Comparison of ENCODE assay signal across 21 mouse cellular contexts in genomic region chr2:109262779-109263178, GRCm38 (mm10).
"Had no signal": no experiment of that assay in that cellular context is flagged by ENCODE, and none has a peak within 500 bp of the region (broad histone marks: within the 10 kb centered on the region; RNA-seq: fewer than 3 reads in every experiment).

No protein-coding gene starts in this region.

- DNase-seq: lung, adult 2 months; lung, postnatal 14 days; lung, postnatal 36 days; midbrain, embryonic 14.5 days; retina, postnatal 1 day; right cerebral cortex, adult 18-20 months; right cerebral cortex, postnatal 25 days; right cerebral cortex, postnatal 4 days; spleen, adult 18-20 months; thymus, adult 18-20 months; thymus, postnatal 14 days; thymus, postnatal 36 days had no signal

- H3K27ac ChIP-seq: lung, embryonic 15.5 days; macrophage; midbrain, embryonic 10.5 days; midbrain, embryonic 12.5 days; neural tube, embryonic 13.5 days; neural tube, embryonic 15.5 days had no signal

- H3K4me2 ChIP-seq: lung, embryonic 15.5 days; midbrain, embryonic 12.5 days; neural tube, embryonic 13.5 days; neural tube, embryonic 15.5 days had no signal

- H3K27me3 ChIP-seq: lung, embryonic 15.5 days; midbrain, embryonic 12.5 days; neural tube, embryonic 13.5 days; neural tube, embryonic 15.5 days had no signal

- H3K4me1 ChIP-seq: lung, embryonic 15.5 days; midbrain, embryonic 10.5 days; midbrain, embryonic 12.5 days; neural tube, embryonic 13.5 days; neural tube, embryonic 15.5 days had no signal

- H3K4me3 ChIP-seq: lung, embryonic 15.5 days; midbrain, embryonic 10.5 days; midbrain, embryonic 12.5 days; myocyte; neural tube, embryonic 13.5 days; neural tube, embryonic 15.5 days had no signal

- ATAC-seq: lung, postnatal 0 days; midbrain, embryonic 16.5 days had no signal

- H3K9ac ChIP-seq: lung, embryonic 15.5 days; midbrain, embryonic 12.5 days; neural tube, embryonic 13.5 days; neural tube, embryonic 15.5 days had no signal

- H3K9me3 ChIP-seq: lung, embryonic 15.5 days; midbrain, embryonic 10.5 days; midbrain, embryonic 12.5 days; neural tube, embryonic 13.5 days; neural tube, embryonic 15.5 days had no signal

- H3K36me3 ChIP-seq: lung, embryonic 15.5 days; midbrain, embryonic 10.5 days; midbrain, embryonic 12.5 days; neural tube, embryonic 13.5 days; neural tube, embryonic 15.5 days had no signal
